Mouse (Mus musculus) neural tube, embryonic 15.5 days (tissue): ENCODE data around the gene Krt32. TPM values are rescaled to one million over a fixed set of nuclear protein-coding genes. Genes with fewer than 3 reads are reported as not detected.

Source experiments
- ATAC-seq: fragments of 200-750 bp; cut with Nextera tagmentation; 2 replicates; pipeline ENCODE4 v1.8.0; 2017; ENCODE audit warnings: mild to moderate bottlenecking, moderate TSS enrichment, moderate library complexity; ENCODE audit not compliant: low FRiP score
- H3K27ac ChIP-seq: fragments of 300-500 bp; sonication (generic); replicated peaks from 2 replicates; pipeline ENCODE4 v1.5.1; 2015; ENCODE audit warnings: mild to moderate bottlenecking, inconsistent platforms
- H3K27me3 ChIP-seq: fragments of 300-500 bp; sonication (generic); replicated peaks from 2 replicates; pipeline ENCODE4 v1.6.1; 2015; ENCODE audit warnings: inconsistent platforms
- H3K36me3 ChIP-seq: fragments of 300-500 bp; sonication (generic); 2 replicates; pipeline ENCODE4 v1.6.1; 2015; ENCODE audit warnings: inconsistent platforms
- H3K4me1 ChIP-seq: fragments of 300-500 bp; sonication (generic); 2 replicates; pipeline ENCODE4 v1.6.1; 2015; ENCODE audit warnings: inconsistent platforms
- H3K4me2 ChIP-seq: fragments of 300-500 bp; sonication (generic); 2 replicates; pipeline ENCODE4 v1.6.1; 2015; ENCODE audit warnings: inconsistent platforms, mild to moderate bottlenecking, moderate library complexity
- H3K4me3 ChIP-seq: fragments of 300-500 bp; sonication (generic); replicated peaks from 2 replicates; pipeline ENCODE4 v1.5.1; 2015; ENCODE audit warnings: mild to moderate bottlenecking, inconsistent platforms
- H3K9ac ChIP-seq: fragments of 300-500 bp; sonication (generic); replicated peaks from 2 replicates; pipeline ENCODE4 v1.6.1; 2015; ENCODE audit warnings: mild to moderate bottlenecking, inconsistent platforms
- H3K9me3 ChIP-seq: fragments of 300-500 bp; sonication (generic); replicated peaks from 2 replicates; pipeline ENCODE4 v1.6.1; 2016; ENCODE audit warnings: inconsistent platforms
- WGBS: fragments of 180-500 bp; shearing (Covaris S2); methylation state at CpG from one replicate; pipeline ENCODE4 v1.1.7; 2015; ENCODE audit warnings: mixed read lengths; 5-methylcytosine and 5-hydroxymethylcytosine counted together
- polyA plus RNA-seq: library from polyadenylated mRNA; unstranded; fragments of >200 nt; fragmentation: Nextera tagmentation; extraction: Ambion mirVana; gene quantifications from 2 replicates; pipeline ENCODE4 v1.2.1, GENCODE M21; 2015

Gene Krt32
- not detected in 2 replicates for polyA plus RNA-seq

GRCm38 (mm10) chr11:100087861-100088260 is at the start of gene Krt32:
TSS of gene Krt32 (minus strand) at chr11:100088226.
- Histone ChIP-seq H3K27me3 (no peaks in the 10 kb centered on the region), H3K27ac (no peak within 1 kb of the TSS), H3K9me3 (no peaks in the 10 kb centered on the region), H3K4me3 (no peak within 1 kb of the TSS), H3K4me2 (no peak within 1 kb of the TSS), H3K36me3 (no peaks in the 10 kb centered on the region), H3K9ac (no peak within 1 kb of the TSS), H3K4me1 (no peaks in the 10 kb centered on the region)
- no peak for ATAC-seq
- 95% methylated on average over 10 of the region's 10 CpGs for WGBS

GRCm38 (mm10) chr11:100137693-100138092 is 49.7 kb upstream of the Krt32 start:
- 23% methylated on average over 5 of the region's 5 CpGs for WGBS
- no peaks in the 10 kb centered on the region for H3K9me3 ChIP-seq
- no peak overlapping the region for H3K27ac ChIP-seq
- H3K4me2 ChIP-seq, result no peak overlapping the region
- H3K27me3 ChIP-seq, result no peaks in the 10 kb centered on the region
- no peak for ATAC-seq
- H3K36me3 ChIP-seq, result no peaks in the 10 kb centered on the region
- no peak overlapping the region for H3K4me3 ChIP-seq
- peaks cover 7% of the 10 kb centered on the region for H3K4me1 ChIP-seq
- no peak overlapping the region for H3K9ac ChIP-seq

- 40% methylated on average over 5 of the region's 5 CpGs for WGBS
- H3K27me3 ChIP-seq, result no peaks in the 10 kb centered on the region
- peaks cover 7% of the 10 kb centered on the region for H3K4me1 ChIP-seq
- H3K4me2 ChIP-seq, result no peak overlapping the region
- no peaks in the 10 kb centered on the region for H3K36me3 ChIP-seq
- no peak for ATAC-seq
- H3K9me3 ChIP-seq, result no peaks in the 10 kb centered on the region
- H3K27ac ChIP-seq, result no peak overlapping the region
- H3K4me3 ChIP-seq, result no peak overlapping the region
- no peak overlapping the region for H3K9ac ChIP-seq
These were observed 48.5 kb upstream of the Krt32 start for GRCm38 (mm10) chr11:100136559-100136958.

GRCm38 (mm10) chr11:100135731-100136130 is 47.7 kb upstream of the Krt32 start, which contains the start of gene Krt15:
TSS of gene Krt15 (minus strand) at chr11:100135928.
- no peak within 1 kb of the TSS for H3K4me2 ChIP-seq
- no peaks in the 10 kb centered on the region for H3K36me3 ChIP-seq
- no peaks in the 10 kb centered on the region for H3K27me3 ChIP-seq
- H3K4me1 ChIP-seq, result peaks cover 7% of the 10 kb centered on the region
- 72% methylated on average over 7 of the region's 7 CpGs for WGBS
- H3K9ac ChIP-seq, result no peak within 1 kb of the TSS
- no peak within 1 kb of the TSS for H3K27ac ChIP-seq
- no peaks in the 10 kb centered on the region for H3K9me3 ChIP-seq
- H3K4me3 ChIP-seq, result no peak within 1 kb of the TSS
- ATAC-seq, result no peak

- H3K9me3 ChIP-seq, result no peaks in the 10 kb centered on the region
- no peak overlapping the region for H3K27ac ChIP-seq
- WGBS, result 77% methylated on average over 7 of the region's 7 CpGs
- no peaks in the 10 kb centered on the region for H3K4me1 ChIP-seq
- H3K36me3 ChIP-seq, result no peaks in the 10 kb centered on the region
- no peak overlapping the region for H3K9ac ChIP-seq
- H3K4me2 ChIP-seq, result no peak overlapping the region
- no peak for ATAC-seq
- no peak overlapping the region for H3K4me3 ChIP-seq
- H3K27me3 ChIP-seq, result no peaks in the 10 kb centered on the region
These were observed 36.9 kb upstream of the Krt32 start for GRCm38 (mm10) chr11:100124901-100125300.

GRCm38 (mm10) chr11:100121466-100121865 is 33.4 kb upstream of the Krt32 start, which contains the start of gene Krt13:
TSS of gene Krt13 (minus strand) at chr11:100121566.
- H3K4me2 ChIP-seq, result no peak within 1 kb of the TSS
- WGBS, result 71% methylated on average over 3 of the region's 3 CpGs
- H3K9me3 ChIP-seq, result no peaks in the 10 kb centered on the region
- no peak within 1 kb of the TSS for H3K4me3 ChIP-seq
- no peaks in the 10 kb centered on the region for H3K4me1 ChIP-seq
- H3K27me3 ChIP-seq, result no peaks in the 10 kb centered on the region
- H3K36me3 ChIP-seq, result no peaks in the 10 kb centered on the region
- no peak for ATAC-seq
- no peak within 1 kb of the TSS for H3K27ac ChIP-seq
- H3K9ac ChIP-seq, result no peak within 1 kb of the TSS

- H3K4me3 ChIP-seq, result no peak overlapping the region
- 90% methylated on average over 5 of the region's 5 CpGs for WGBS
- ATAC-seq, result no peak
- H3K4me1 ChIP-seq, result no peaks in the 10 kb centered on the region
- H3K9ac ChIP-seq, result no peak overlapping the region
- H3K9me3 ChIP-seq, result no peaks in the 10 kb centered on the region
- H3K36me3 ChIP-seq, result no peaks in the 10 kb centered on the region
- H3K27ac ChIP-seq, result no peak overlapping the region
- no peak overlapping the region for H3K4me2 ChIP-seq
- H3K27me3 ChIP-seq, result no peaks in the 10 kb centered on the region
These were observed 32.3 kb upstream of the Krt32 start for GRCm38 (mm10) chr11:100120331-100120730.

GRCm38 (mm10) chr11:100113742-100114029 is 25.7 kb upstream of the Krt32 start:
- Histone ChIP-seq H3K4me3 (no peak overlapping the region), H3K4me2 (no peak overlapping the region), H3K9ac (no peak overlapping the region), H3K36me3 (no peaks in the 10 kb centered on the region), H3K4me1 (no peaks in the 10 kb centered on the region), H3K9me3 (no peaks in the 10 kb centered on the region), H3K27me3 (no peaks in the 10 kb centered on the region), H3K27ac (no peak overlapping the region)
- WGBS, result 73% methylated on average over 2 of the region's 2 CpGs
- no peak for ATAC-seq

- H3K4me3 ChIP-seq, result no peak overlapping the region
- no peak overlapping the region for H3K27ac ChIP-seq
- WGBS, result 86% methylated on average over 11 of the region's 11 CpGs
- H3K36me3 ChIP-seq, result no peaks in the 10 kb centered on the region
- H3K9me3 ChIP-seq, result no peaks in the 10 kb centered on the region
- no peaks in the 10 kb centered on the region for H3K27me3 ChIP-seq
- no peak overlapping the region for H3K4me2 ChIP-seq
- ATAC-seq, result no peak
- no peaks in the 10 kb centered on the region for H3K4me1 ChIP-seq
- H3K9ac ChIP-seq, result no peak overlapping the region
These were observed 25.1 kb upstream of the Krt32 start for GRCm38 (mm10) chr11:100112935-100113741.

GRCm38 (mm10) chr11:100105576-100106122 is 17.6 kb upstream of the Krt32 start, which contains the start of gene Krt36:
TSS of gene Krt36 (minus strand) at chr11:100105626.
- Histone ChIP-seq H3K4me3 (no peak within 1 kb of the TSS), H3K27me3 (no peaks in the 10 kb centered on the region), H3K4me1 (no peaks in the 10 kb centered on the region), H3K9ac (no peak within 1 kb of the TSS), H3K36me3 (no peaks in the 10 kb centered on the region), H3K4me2 (no peak within 1 kb of the TSS), H3K9me3 (no peaks in the 10 kb centered on the region), H3K27ac (no peak within 1 kb of the TSS)
- WGBS, result 85% methylated on average over 6 of the region's 6 CpGs
- ATAC-seq, result no peak

- no peak overlapping the region for H3K9ac ChIP-seq
- no peaks in the 10 kb centered on the region for H3K27me3 ChIP-seq
- H3K4me1 ChIP-seq, result 0 out of 2 replicates have a peak, but pooled peaks cover 2% of the 10 kb centered on the region
- 68% methylated on average over 15 of the region's 15 CpGs for WGBS
- H3K4me2 ChIP-seq, result no peak overlapping the region
- H3K9me3 ChIP-seq, result no peaks in the 10 kb centered on the region
- no peak overlapping the region for H3K27ac ChIP-seq
- H3K36me3 ChIP-seq, result no peaks in the 10 kb centered on the region
- no peak overlapping the region for H3K4me3 ChIP-seq
- no peak for ATAC-seq
These were observed 14.8 kb upstream of the Krt32 start for GRCm38 (mm10) chr11:100102693-100103429.

- WGBS, result 91% methylated on average over 4 of the region's 4 CpGs
- 0 out of 2 replicates have a peak, but pooled peaks cover 3% of the 10 kb centered on the region for H3K4me1 ChIP-seq
- H3K36me3 ChIP-seq, result no peaks in the 10 kb centered on the region
- H3K27ac ChIP-seq, result no peak overlapping the region
- H3K9me3 ChIP-seq, result no peaks in the 10 kb centered on the region
- H3K9ac ChIP-seq, result no peak overlapping the region
- no peak overlapping the region for H3K4me2 ChIP-seq
- H3K4me3 ChIP-seq, result no peak overlapping the region
- no peak for ATAC-seq
- no peaks in the 10 kb centered on the region for H3K27me3 ChIP-seq
These were observed 12.4 kb upstream of the Krt32 start for GRCm38 (mm10) chr11:100100391-100100790.
